Mouse (Mus musculus): ENCODE results near the gene Grin2a. TPM values are rescaled to one million over a fixed set of nuclear protein-coding genes. Genes with fewer than 3 reads are reported as not detected.

The Grin2a gene
- polyA plus RNA-seq, 1 experiment, result 0.01 TPM

GRCm38 (mm10) chr16:9753045-9753444, 242.3 kb downstream of the Grin2a start:
- no peak for DNase-seq (ENCODE audit: low read depth)

- no peak for DNase-seq (ENCODE audit: low read depth)
Measured at GRCm38 (mm10) chr16:9752600-9752999, 242.8 kb downstream of the Grin2a start.

DNA sequence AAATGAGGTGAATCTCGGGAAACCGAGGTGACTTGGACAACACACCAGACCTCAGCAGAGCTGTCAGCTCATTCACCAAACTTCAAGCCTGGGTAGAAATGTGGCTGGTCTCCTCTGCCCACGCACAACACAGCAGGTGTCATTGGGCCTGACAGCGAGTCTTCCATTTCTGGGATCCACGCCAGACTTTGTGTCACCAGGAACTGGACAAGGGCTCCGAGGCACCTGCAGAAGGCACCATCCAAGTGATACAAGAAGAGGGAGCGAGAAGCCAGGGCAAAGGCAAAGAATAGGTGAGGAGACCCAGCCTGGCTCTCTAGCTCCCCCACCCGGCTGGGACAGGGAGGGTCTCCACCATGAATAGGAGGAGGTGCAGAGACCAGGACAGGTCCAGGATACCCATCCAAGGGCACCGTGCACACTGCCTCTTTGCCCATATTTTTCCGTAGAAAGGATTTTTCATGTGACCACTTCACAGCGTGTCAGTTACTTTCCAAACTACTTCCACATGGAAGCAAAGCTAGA, 244.3 kb downstream of the Grin2a start:
- DNase-seq (ENCODE audit: low read depth), result no peak

DNA sequence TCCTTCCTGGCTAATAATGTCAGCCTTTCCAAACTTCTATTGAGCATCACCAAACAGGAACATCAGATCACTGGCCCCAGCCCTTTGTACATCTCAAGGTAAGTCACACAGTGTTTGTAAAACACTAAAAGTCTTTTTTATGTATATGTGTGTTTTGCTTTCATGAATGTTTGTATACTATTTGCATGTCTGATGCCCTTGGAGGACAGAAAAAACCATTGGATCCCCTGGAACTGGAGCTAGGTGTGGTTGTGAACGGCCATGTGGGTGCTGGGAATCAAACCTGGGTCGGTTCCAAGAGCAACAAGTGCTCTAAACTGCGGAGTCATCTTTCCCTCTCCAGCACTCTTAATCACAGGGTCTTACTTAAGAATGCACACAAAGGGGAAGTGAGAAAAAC, 245.7 kb downstream of the Grin2a start:
- DNase-seq (ENCODE audit: low read depth), result no peak

GRCm38 (mm10) chr16:9742443-9742842, 252.9 kb downstream of the Grin2a start:
- no peak for DNase-seq (ENCODE audit: low read depth)

DNA sequence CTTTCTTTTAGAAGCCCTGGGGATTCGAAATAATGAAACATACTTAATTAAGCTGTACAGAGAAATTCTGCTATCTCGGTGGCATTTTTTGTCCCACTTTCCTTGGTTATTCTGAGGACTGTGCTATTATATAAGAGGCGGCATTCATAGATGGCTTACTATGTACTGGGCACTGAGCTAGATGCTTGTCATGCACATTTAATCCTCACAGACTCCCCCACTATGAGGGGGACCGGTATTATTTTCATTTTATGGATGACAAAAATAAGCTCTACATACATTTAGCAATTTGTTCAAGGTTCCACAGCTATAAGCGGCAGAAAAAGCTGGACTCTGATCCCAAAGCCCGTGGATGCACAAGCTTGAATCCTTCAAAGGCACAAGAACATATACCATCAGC, 256.7 kb downstream of the Grin2a start:
- DNase-seq (ENCODE audit: low read depth), result no peak

DNA sequence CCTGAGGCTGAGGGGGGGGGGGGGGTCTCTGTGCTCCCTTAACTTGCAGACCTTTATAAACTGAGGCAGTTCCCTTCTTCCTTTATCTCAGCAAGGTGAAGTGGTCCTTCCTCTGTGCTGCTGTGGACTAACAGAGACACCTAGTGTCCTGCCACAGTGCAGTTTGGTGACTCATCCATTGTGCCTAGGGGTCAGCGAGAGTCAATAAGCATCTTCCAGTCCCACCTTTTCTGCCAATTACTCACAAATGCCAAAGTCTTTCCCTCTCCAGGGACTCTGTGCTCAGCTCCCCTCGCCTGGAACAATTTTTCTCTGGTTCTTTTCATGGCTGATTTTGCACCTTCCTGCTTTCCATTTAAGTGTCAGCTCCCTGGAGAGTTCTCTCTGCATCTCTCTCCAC, 258.2 kb downstream of the Grin2a start:
- DNase-seq (ENCODE audit: low read depth), result no peak

GRCm38 (mm10) chr16:9735365-9736080, 259.8 kb downstream of the Grin2a start:
- no peak for DNase-seq (ENCODE audit: low read depth)

- no peak for DNase-seq (ENCODE audit: low read depth)
Measured at GRCm38 (mm10) chr16:9727603-9728002, 267.8 kb downstream of the Grin2a start.

- no peak for DNase-seq (ENCODE audit: low read depth)
Measured at GRCm38 (mm10) chr16:9725578-9726113, 269.7 kb downstream of the Grin2a start.

DNA sequence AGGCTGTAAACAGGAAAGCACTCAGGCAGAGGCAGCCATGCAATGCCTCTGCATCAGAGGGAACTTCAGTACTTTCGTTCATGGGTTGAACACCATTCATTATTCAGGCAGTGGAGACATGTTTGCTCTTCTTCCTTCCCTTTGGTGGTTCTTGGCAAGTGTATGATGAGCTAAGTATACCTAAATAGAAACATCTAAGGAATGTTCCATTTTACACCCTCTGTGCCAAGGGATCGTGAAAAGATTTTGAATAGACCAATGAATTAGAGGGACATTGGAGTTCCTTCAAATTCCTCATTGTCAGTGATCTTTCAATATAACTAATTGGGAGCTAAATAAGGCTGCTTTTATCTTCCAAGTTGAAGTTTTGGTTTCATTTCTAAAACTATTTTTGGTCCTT, 284.0 kb downstream of the Grin2a start:
- DNase-seq (ENCODE audit: low read depth), result no peak

DNA sequence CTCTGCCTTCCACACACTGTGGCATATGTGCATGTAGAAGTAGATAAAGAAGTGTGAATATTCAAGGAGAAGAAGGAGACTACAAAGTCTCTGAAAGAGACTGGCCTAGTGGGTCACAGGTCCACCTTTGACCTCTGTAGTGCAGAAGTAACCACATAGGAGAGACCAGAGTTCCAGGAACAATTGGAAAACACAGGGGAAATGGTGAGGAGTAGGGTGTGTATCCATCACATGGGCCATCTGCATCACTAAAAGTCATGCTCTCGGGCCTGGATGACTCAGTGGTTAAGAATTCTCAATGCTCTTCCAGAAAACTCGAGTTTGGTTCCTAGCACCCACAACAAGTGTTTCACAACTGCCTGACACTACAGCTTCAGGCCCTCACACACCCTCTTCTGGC, 285.4 kb downstream of the Grin2a start:
- DNase-seq (ENCODE audit: low read depth), result no peak

DNA sequence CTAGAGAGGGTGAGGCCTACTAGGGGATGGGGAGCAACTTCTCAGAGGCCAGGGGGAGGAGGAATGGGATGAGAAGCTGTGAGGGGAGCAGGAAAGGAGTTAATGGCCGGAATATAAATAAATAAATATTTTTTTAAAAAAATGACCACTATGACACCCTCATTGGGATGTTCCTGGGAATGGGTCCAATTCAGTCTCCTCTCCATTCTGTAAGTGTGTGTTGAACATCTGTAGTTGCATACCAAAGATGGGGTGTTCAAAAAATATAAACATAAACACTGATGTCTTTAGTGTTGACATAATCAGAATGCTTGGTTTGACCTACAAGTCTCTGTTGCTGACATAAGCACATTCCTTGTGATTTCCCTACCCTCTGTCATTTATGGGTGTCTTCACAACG, 298.2 kb downstream of the Grin2a start:
- no peak for DNase-seq (ENCODE audit: low read depth)

DNA sequence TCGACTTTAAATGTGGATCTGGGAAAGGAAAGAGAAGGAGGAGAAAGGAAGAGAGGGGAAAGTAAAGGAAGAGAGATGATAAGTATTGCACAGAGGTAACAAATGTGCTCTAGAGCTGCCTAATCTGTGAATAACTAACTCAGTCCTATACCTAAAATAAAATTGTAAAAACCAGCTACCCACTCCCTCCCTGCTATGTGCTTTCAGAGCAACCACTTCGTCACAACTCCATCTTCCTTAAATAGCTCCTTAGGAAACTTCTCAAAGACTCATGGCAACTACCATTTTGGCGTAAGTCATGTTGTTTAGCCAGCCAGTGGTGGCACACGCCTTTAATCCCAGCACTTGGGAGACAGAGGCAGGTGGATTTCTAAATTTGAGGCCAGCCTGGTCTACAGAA, 301.3 kb downstream of the Grin2a start:
- no peak for DNase-seq (ENCODE audit: low read depth)

- DNase-seq (ENCODE audit: low read depth), result no peak
Measured at GRCm38 (mm10) chr16:9688523-9689140, 306.7 kb downstream of the Grin2a start.

GRCm38 (mm10) chr16:9680572-9680971, 314.8 kb downstream of the Grin2a start:
- no peak for DNase-seq (ENCODE audit: low read depth)

DNA sequence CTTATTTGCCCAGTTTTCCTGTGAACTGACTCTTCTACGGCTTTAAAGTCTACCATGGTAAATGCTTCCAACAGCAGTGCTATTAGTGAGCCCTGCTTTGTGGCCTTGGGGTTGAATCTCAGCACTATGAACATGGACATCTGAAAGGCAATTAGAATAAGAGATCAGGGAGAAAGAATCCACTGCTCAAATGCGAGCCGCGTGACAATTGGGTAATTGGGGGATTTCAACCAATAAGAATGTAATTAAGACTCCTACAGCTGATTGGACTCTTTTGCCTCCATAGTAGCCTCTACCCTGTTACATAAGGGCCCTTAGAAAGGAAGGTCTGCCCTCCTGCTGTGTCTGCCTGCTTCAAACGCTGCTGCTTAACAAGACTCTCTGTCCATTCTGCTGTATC, 315.4 kb downstream of the Grin2a start:
- DNase-seq (ENCODE audit: low read depth), result no peak

GRCm38 (mm10) chr16:9678750-9679149, 316.6 kb downstream of the Grin2a start:
- DNase-seq (ENCODE audit: low read depth), result no peak

- DNase-seq (ENCODE audit: low read depth), result no peak
Measured at GRCm38 (mm10) chr16:9672390-9672789, 323.0 kb downstream of the Grin2a start.

DNA sequence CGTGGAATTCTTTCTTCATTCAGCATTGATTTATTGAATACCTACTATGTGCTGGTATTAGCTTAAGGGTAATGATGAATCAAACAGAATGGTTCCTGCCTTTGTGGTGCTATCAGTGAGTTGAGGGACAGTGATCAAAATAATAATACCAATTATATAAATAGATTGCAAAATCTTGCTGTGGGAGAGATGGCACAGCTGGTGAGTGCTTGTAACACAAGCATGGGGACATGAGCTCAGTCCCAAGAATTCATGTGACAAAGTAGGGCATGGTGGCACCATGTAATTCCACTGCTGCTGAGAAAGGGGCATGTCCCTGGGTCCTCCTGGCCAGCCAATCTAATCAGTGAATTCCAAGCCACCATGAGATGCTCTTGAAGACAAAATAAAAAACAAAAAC, 324.1 kb downstream of the Grin2a start:
- DNase-seq (ENCODE audit: low read depth), result no peak

DNA sequence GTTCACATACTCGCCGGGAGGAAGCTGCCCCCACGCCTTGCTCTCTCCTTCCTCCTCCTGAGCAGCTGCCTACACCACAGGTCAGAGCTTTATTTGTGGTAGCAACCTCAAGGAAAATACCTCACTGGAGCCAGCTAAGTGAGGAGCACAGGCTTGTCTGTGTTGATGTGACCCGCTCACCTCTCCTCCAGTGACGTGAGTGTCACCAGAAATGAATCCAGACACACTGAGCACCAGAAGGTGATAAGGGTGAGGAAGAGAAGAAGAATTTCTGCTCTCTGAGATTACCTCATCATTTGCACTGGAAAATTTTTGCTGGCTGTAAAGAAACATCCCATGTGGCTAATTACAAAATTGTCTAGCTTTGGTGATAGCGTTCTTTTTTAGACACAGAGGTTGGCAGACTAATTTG, 324.6 kb downstream of the Grin2a start:
- DNase-seq (ENCODE audit: low read depth), result no peak

DNA sequence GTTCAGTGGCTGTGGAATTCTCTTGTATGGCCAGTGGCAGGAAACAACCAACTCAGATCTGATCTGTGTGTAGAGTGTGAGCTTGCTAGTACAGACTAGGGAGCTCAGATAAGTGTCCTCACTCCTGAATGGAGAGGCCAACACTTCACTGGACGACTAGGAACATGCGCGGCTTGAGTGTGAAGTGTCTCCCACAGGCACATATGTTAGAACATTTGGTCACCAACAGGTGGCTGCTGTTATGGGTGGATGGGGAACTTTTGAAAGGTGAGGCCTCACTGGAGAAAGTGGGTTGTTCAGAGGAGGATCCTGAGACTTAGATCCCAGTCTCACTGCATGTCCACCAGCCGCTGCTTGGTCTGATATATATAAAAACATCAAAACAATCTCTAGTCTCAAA, 329.5 kb downstream of the Grin2a start:
- DNase-seq (ENCODE audit: low read depth), result no peak

- no peak for DNase-seq (ENCODE audit: low read depth)
Measured at GRCm38 (mm10) chr16:9664060-9664459, 331.3 kb downstream of the Grin2a start.
